Mouse (Mus musculus) bone marrow, adult 2 months (tissue): ENCODE results near the gene Ogg1.
A peak's percentile ranks its signal among the peaks of the same experiment; 100 is the strongest.

Experiments used
- CTCF ChIP-seq: fragments of 200-500 bp; IDR thresholded peaks from 2 replicates; pipeline ENCODE4 v1.5.1; 2011; ENCODE audit warnings: low read length, control low read depth; ENCODE audit not compliant: control insufficient read depth, insufficient read depth
- POLR2A ChIP-seq: fragments of 200-500 bp; IDR thresholded peaks from 2 replicates; pipeline ENCODE4 v1.6.1; 2011; ENCODE audit warnings: low read depth, mild to moderate bottlenecking, control low read depth, low read length, borderline replicate concordance; ENCODE audit not compliant: control insufficient read depth

DNA sequence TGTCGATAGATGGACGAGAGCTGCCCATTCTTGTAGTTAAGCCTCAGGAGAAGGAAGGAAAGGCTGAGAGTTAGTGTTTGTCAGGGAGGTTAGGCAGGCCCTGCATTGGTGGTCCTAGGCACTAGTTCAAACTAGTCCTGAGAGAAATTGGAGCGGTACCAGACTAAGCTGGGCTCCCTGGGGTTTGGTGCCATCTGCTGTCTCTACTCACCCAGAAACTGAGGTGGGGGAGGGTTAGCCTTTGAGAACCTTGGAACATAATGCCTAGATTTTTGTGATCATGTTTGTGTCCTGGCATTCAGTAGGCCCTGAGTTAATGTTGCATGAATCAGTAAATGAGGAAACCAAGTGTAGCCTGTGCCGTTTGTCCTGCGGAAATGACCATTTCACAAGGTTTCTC, 18.6 kb upstream of the Ogg1 start:
- TF ChIP-seq POLR2A (no peak), CTCF (peak; percentile 49; the same call in 1 of the 2 replicates)
